Mouse (Mus musculus) skeletal muscle tissue, adult 2 months (tissue): Measurements from ENCODE around the gene Thap12.

Source experiments
- DNase-seq: peaks from one replicate; pipeline ENCODE4 v3.0.0-alpha.2; 2012; ENCODE audit warnings: low read depth, low spot score

The Thap12 gene

GRCm38 (mm10) chr7:98702283-98703240 is at the start of gene Thap12:
Gene Thap12 (plus strand): TSS chr7:98703103.
- DNase-seq = peak; percentile 99

GRCm38 (mm10) chr7:98655681-98656530 is 47.0 kb upstream of the Thap12 start:
- peak; percentile 63 for DNase-seq

- peak; percentile 99 for DNase-seq
These were observed 46.2 kb upstream of the Thap12 start, which contains the start of gene Emsy for GRCm38 (mm10) chr7:98656531-98657221. Gene Emsy (minus strand): TSS chr7:98656783.

- DNase-seq = peak; percentile 45
These were observed 37.7 kb upstream of the Thap12 start for GRCm38 (mm10) chr7:98665166-98665565.

- DNase-seq = no peak
These were observed 37.2 kb upstream of the Thap12 start for GRCm38 (mm10) chr7:98665726-98666125.

GRCm38 (mm10) chr7:98667956-98668746 is 34.8 kb upstream of the Thap12 start:
- DNase-seq = peak; percentile 69

GRCm38 (mm10) chr7:98670831-98671230 is 32.1 kb upstream of the Thap12 start:
- no peak for DNase-seq

GRCm38 (mm10) chr7:98671416-98671815 is 31.5 kb upstream of the Thap12 start:
- peak; percentile 39 for DNase-seq

GRCm38 (mm10) chr7:98672241-98672955 is 30.5 kb upstream of the Thap12 start:
- peak; percentile 66 for DNase-seq

- DNase-seq = no peak
These were observed 28.6 kb upstream of the Thap12 start for GRCm38 (mm10) chr7:98674344-98674743.

- DNase-seq = no peak
These were observed 25.4 kb upstream of the Thap12 start for GRCm38 (mm10) chr7:98677511-98677910.

GRCm38 (mm10) chr7:98678441-98678840 is 24.5 kb upstream of the Thap12 start:
- DNase-seq = no peak

GRCm38 (mm10) chr7:98680691-98681090 is 22.2 kb upstream of the Thap12 start:
- DNase-seq = no peak

GRCm38 (mm10) chr7:98682821-98683220 is 20.1 kb upstream of the Thap12 start:
- no peak for DNase-seq

GRCm38 (mm10) chr7:98685895-98686294 is 17.0 kb upstream of the Thap12 start:
- DNase-seq = peak; percentile 34

GRCm38 (mm10) chr7:98690126-98690525 is 12.8 kb upstream of the Thap12 start:
- no peak for DNase-seq

- DNase-seq = no peak
These were observed 12.1 kb upstream of the Thap12 start for GRCm38 (mm10) chr7:98690831-98691230.

GRCm38 (mm10) chr7:98692761-98693546 is 9.9 kb upstream of the Thap12 start:
- no peak for DNase-seq

- no peak for DNase-seq
These were observed 8.9 kb upstream of the Thap12 start for GRCm38 (mm10) chr7:98694046-98694445.
